Mouse (Mus musculus) gastrocnemius, postnatal 4 days (tissue): ENCODE results near the gene Sccpdh. TPM values are rescaled to one million over a fixed set of nuclear protein-coding genes. Genes with fewer than 3 reads are reported as not detected.

Source experiments
- DNase-seq, 2 experiments: peaks; one replicate each; pipeline ENCODE4 v3.0.0; 2021 to 2022; ENCODE audit warnings: low spot score in 2 of 2, mixed read lengths in 2 of 2
- total RNA-seq, 2 experiments: library from RNA; stranded (reverse); gene quantifications; 2 replicates each; pipeline ENCODE4 v1.2.3; 2021

Gene Sccpdh
- total RNA-seq, 2 experiments from 2014 or later: 72.9 to 79.8 TPM

- no peak for DNase-seq
Measured at GRCm38 (mm10) chr1:179728661-179729060, 60.7 kb downstream of the Sccpdh start.

- DNase-seq: no peak
Measured at GRCm38 (mm10) chr1:179731391-179731790, 63.4 kb downstream of the Sccpdh start.

GRCm38 (mm10) chr1:179734500-179735474 lies 66.8 kb downstream of the Sccpdh start:
- peak; percentile 47 to 54 for DNase-seq

GRCm38 (mm10) chr1:179736483-179736882 lies 68.5 kb downstream of the Sccpdh start:
- no peak for DNase-seq

Other genes starting within 250 kb of the Sccpdh start
- 1 to 10 TPM; 7.8 TPM for gene Smyd3, start 150.2 kb upstream of the Sccpdh start, total RNA-seq
- gene Tfb2m, start 121.9 kb upstream of the Sccpdh start, total RNA-seq: 10 to 100 TPM; 16.1 to 19.5 TPM
- 10 to 100 TPM; 33.5 to 36.4 TPM for gene Cnst, start 121.8 kb upstream of the Sccpdh start, total RNA-seq
- gene Kif28, start 77.1 kb downstream of the Sccpdh start, total RNA-seq: under 1 TPM; 0.29 to 0.57 TPM
- not detected for gene Gm10518, start 135.2 kb downstream of the Sccpdh start, total RNA-seq
- 10 to 100 TPM; 29.6 to 33.7 TPM for gene Ahctf1, start 135.5 kb downstream of the Sccpdh start, total RNA-seq